ENCODE assay signal across 8 mouse cellular contexts in genomic region chr6:30738464-30739006, GRCm38 (mm10). TPM values are rescaled to one million over a fixed set of nuclear protein-coding genes. Genes with fewer than 3 reads are reported as not detected.
DNase-seq lines count a peak whose midpoint lies in the region; ATAC-seq lines count a peak whose summit lies in the region.

No protein-coding gene starts in this region.

- WGBS in kidney, embryonic 14.5 days: 45% methylated on average over 20 of the region's 20 CpGs
- 47% methylated on average over 20 of the region's 20 CpGs for WGBS in hindbrain, embryonic 13.5 days
- 50% methylated on average over 20 of the region's 20 CpGs for WGBS in midbrain, embryonic 15.5 days

- H3K36me3 ChIP-seq in kidney, embryonic 14.5 days (ENCODE audit: control insufficient read depth, insufficient read depth, low read length): peaks cover 17% of the 10 kb centered on the region
- peaks cover 18% of the 10 kb centered on the region for H3K36me3 ChIP-seq in hindbrain, embryonic 13.5 days
- H3K36me3 ChIP-seq in midbrain, embryonic 15.5 days (replicated peaks): peaks cover 8% of the 10 kb centered on the region; the same call in 1 of the 2 replicates

- 0 out of 2 replicates have a peak, but pooled peaks cover 7% of the 10 kb centered on the region for H3K4me1 ChIP-seq in kidney, embryonic 14.5 days (ENCODE audit: control insufficient read depth, insufficient read depth, low read length)
- peaks cover 31% of the 10 kb centered on the region for H3K4me1 ChIP-seq in hindbrain, embryonic 13.5 days (replicated peaks)
- peaks cover 17% of the 10 kb centered on the region for H3K4me1 ChIP-seq in midbrain, embryonic 15.5 days

- H3K27ac ChIP-seq in kidney, embryonic 14.5 days (ENCODE audit: low read depth, low read length): peak overlapping the region; percentile 87
- H3K27ac ChIP-seq in hindbrain, embryonic 13.5 days: peak overlapping the region; percentile 91
- H3K27ac ChIP-seq in midbrain, embryonic 15.5 days: peak overlapping the region; percentile 92

- ATAC-seq in kidney, embryonic 14.5 days (ENCODE audit: low FRiP score, low TSS enrichment): no peak
- no peak for ATAC-seq in hindbrain, embryonic 13.5 days (ENCODE audit: low FRiP score)
- no peak for ATAC-seq in midbrain, embryonic 15.5 days (replicated peaks)
- ATAC-seq in erythroid progenitor cell, adult 5-6 weeks (replicated peaks; ENCODE audit: low FRiP score, poor library complexity, severe bottlenecking): no peak

- H3K27me3 ChIP-seq in kidney, embryonic 14.5 days (ENCODE audit: control insufficient read depth, insufficient read depth, low read length): no peaks in the 10 kb centered on the region
- no peaks in the 10 kb centered on the region for H3K27me3 ChIP-seq in hindbrain, embryonic 13.5 days
- H3K27me3 ChIP-seq in midbrain, embryonic 15.5 days (replicated peaks): no peaks in the 10 kb centered on the region

- H3K4me2 ChIP-seq in kidney, embryonic 14.5 days (replicated peaks; ENCODE audit: low read depth, low read length): peak overlapping the region; percentile 54
- H3K4me2 ChIP-seq in hindbrain, embryonic 13.5 days: peak overlapping the region; percentile 58
- H3K4me2 ChIP-seq in midbrain, embryonic 15.5 days: peak overlapping the region; percentile 51

- peak overlapping the region; percentile 57 for H3K4me3 ChIP-seq in kidney, embryonic 14.5 days (ENCODE audit: low read length)
- peak overlapping the region; percentile 61 for H3K4me3 ChIP-seq in hindbrain, embryonic 13.5 days
- peak overlapping the region; percentile 67 for H3K4me3 ChIP-seq in midbrain, embryonic 15.5 days

- DNase-seq in kidney, adult 11 months: no peak
- DNase-seq in cerebellum, adult 9-10 months: peak; percentile 45
- no peak for DNase-seq in layer of hippocampus, postnatal 25 days (ENCODE audit: extremely low spot score in 1 of 2, low spot score in 1 of 2)
- no peak for DNase-seq in layer of hippocampus, postnatal 10 days (ENCODE audit: low spot score in 2 of 2)

- peak overlapping the region; percentile 79 for H3K9ac ChIP-seq in kidney, embryonic 14.5 days (ENCODE audit: low read depth, low read length)
- H3K9ac ChIP-seq in hindbrain, embryonic 13.5 days: peak overlapping the region; percentile 81
- peak overlapping the region; percentile 76 for H3K9ac ChIP-seq in midbrain, embryonic 15.5 days

- H3K9me3 ChIP-seq in kidney, embryonic 14.5 days (ENCODE audit: control insufficient read depth, low read length): peaks cover 48% of the 10 kb centered on the region
- H3K9me3 ChIP-seq in hindbrain, embryonic 13.5 days: peaks cover 37% of the 10 kb centered on the region
- no peaks in the 10 kb centered on the region for H3K9me3 ChIP-seq in midbrain, embryonic 15.5 days

RNA-seq across cellular contexts. Expression of gene Mest, which starts 15.2 kb away (rescaled TPM):
- 2,297 and 2,617 TPM in 2 replicates for polyA plus RNA-seq in kidney, embryonic 14.5 days (2014; fragmentation: Nextera tagmentation; extraction: Ambion mirVana)
- 367 and 379 TPM in 2 replicates for polyA plus RNA-seq in hindbrain, embryonic 13.5 days (2015; fragmentation: Nextera tagmentation; extraction: Ambion mirVana)
- 344 and 374 TPM in 2 replicates for polyA plus RNA-seq in midbrain, embryonic 15.5 days (2015; fragmentation: Nextera tagmentation; extraction: Ambion mirVana)
- total RNA-seq in layer of hippocampus, postnatal 25 days (2021): 10 to 100 TPM; 49.8 to 50.2 TPM
- total RNA-seq in erythroid progenitor cell, adult 5-6 weeks (2015; ENCODE audit: low replicate concordance): not detected in 2 replicates
- total RNA-seq in erythroid progenitor cell, adult 5-6 weeks (2017; ENCODE audit: low replicate concordance): not detected in 2 replicates
- 10 to 100 TPM; 77.2 to 86.6 TPM for total RNA-seq in layer of hippocampus, postnatal 10 days (2021)

RNA-seq across cellular contexts. Expression of gene Cep41, which starts 45.0 kb away (rescaled TPM):
- polyA plus RNA-seq in kidney, embryonic 14.5 days (2014; fragmentation: Nextera tagmentation; extraction: Ambion mirVana): 31.2 and 31.8 TPM in 2 replicates
- polyA plus RNA-seq in hindbrain, embryonic 13.5 days (2015; fragmentation: Nextera tagmentation; extraction: Ambion mirVana): 13.3 and 14.2 TPM in 2 replicates
- 13.6 and 14.0 TPM in 2 replicates for polyA plus RNA-seq in midbrain, embryonic 15.5 days (2015; fragmentation: Nextera tagmentation; extraction: Ambion mirVana)
- 1 to 10 TPM; 5.5 to 7.2 TPM for total RNA-seq in layer of hippocampus, postnatal 25 days (2021)
- 3.2 and 49.0 TPM in 2 replicates for total RNA-seq in erythroid progenitor cell, adult 5-6 weeks (2015; ENCODE audit: low replicate concordance)
- total RNA-seq in erythroid progenitor cell, adult 5-6 weeks (2017; ENCODE audit: low replicate concordance): 3.1 and 5.5 TPM in 2 replicates
- total RNA-seq in layer of hippocampus, postnatal 10 days (2021): 1 to 10 TPM; 5.7 to 7.0 TPM

Comparison
In these comparisons a context has a peak if more than half of its experiments do, and no peak if none do; other contexts are left out.
1. RNA of gene Mest, which starts 15.2 kb away (total RNA-seq): 77.2 to 86.6 TPM in layer of hippocampus, postnatal 10 days and 49.8 to 50.2 TPM in layer of hippocampus, postnatal 25 days; not detected in erythroid progenitor cell, adult 5-6 weeks; every median in the first group is over 10 times any median in the second.
2. Peak in every context shown above with its lines, with median percentiles within 50 percentile points of each other: H3K27ac ChIP-seq, H3K4me2 ChIP-seq, H3K4me3 ChIP-seq and H3K9ac ChIP-seq.